Mouse (Mus musculus) kidney, postnatal 4 days (tissue): ENCODE measurements around the gene Caln1.
"Not testable (repeated sequence)": the region's sequence is repeated elsewhere in the genome, so short reads cannot be mapped to it uniquely, and the experiment has no call there.

Experiments
- DNase-seq, 2 experiments: peaks; one replicate each; pipeline ENCODE4 v3.0.0; 2021; ENCODE audit warnings: mixed read lengths in 2 of 2

The Caln1 gene

GRCm38 (mm10) chr5:130563146-130563545, 193.9 kb downstream of the Caln1 start:
- DNase-seq = peak; percentile 6 to 7

GRCm38 (mm10) chr5:130566002-130566401, 196.7 kb downstream of the Caln1 start:
- no peak for DNase-seq

GRCm38 (mm10) chr5:130577581-130577980, 208.3 kb downstream of the Caln1 start:
- DNase-seq = no peak

- no peak for DNase-seq
Observed at GRCm38 (mm10) chr5:130584042-130584441, 214.8 kb downstream of the Caln1 start.

DNA sequence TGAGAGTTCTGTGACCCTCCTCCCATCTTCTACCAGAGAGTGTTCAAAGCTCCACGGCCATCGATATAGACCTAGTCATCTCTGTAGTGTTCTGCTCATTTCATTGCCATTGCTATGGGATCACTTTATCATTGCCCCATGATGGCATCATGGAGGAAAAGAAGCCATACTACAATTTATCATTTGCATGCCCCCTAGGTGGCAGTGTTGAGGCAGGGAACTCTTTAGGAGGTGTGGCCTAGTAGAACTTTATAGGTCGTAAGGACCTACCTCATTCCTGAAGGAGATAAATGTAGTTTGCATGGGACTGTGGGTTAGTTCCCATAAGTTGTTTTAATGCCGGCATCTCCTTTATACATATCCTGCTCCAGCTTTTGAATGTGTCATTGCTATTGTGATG, 217.0 kb downstream of the Caln1 start:
- peak in 1 of 2 experiments; percentile 5 for DNase-seq

DNA sequence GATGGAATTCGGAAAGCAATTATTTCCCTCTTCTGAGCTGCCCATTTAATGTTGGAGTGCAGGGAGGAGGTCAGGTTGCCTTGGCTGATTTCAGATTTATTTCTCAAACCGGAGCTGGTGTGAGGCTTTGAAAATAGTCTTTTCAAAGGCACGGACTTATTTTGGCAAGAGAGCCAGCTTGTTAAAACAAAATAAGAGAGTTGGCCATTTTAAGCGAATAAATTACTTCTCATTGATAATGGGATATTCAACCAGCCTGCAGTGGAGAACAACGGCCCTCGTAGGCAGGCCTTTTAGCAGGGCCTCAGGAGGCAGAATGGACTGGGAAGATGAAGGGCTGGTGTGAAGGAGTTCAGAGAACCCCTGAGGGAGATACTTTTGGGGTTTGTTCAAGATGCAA, 227.3 kb downstream of the Caln1 start:
- DNase-seq = no peak

DNA sequence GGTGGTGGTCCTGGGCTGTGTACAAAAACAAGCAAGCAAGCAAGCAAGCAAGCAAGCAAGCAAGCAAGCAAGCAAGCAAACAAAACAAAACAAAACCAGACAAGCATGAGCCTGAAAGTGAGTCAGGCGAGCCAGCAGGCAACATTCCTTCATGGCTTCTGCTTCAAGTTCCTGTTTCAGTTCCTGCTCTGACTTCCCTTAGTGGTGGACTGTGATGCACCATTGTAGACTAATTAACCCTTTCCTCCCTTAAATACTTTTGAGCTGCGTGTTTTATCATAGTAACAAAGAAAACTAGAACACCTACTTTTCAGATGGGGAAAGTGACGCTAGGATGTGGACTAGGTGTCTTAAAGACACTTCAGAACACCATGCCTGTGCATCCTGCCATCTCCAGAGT, 244.4 kb downstream of the Caln1 start:
- no peak for DNase-seq

DNA sequence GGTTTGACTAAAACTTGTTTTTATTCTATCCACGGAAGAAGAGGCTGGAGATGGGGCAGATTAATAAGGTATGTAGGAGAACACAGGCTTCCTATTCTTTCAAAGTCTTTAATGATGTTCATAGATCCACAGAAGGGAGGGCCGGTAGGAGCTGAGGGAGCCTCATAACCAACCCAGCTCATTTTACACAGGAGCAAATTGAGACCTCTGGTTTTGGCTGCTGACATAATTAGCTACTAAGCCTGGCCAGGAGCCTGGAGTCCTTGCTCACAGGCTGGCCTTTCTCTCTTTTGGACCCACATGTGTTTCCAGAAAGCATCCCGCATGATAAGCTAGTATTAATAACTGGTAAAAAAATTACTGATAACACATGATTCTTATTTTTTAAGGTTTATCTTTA, 245.0 kb downstream of the Caln1 start:
- no peak for DNase-seq

- DNase-seq = no peak
Observed at GRCm38 (mm10) chr5:130620060-130620459, 250.8 kb downstream of the Caln1 start.

GRCm38 (mm10) chr5:130623206-130623605, 254.0 kb downstream of the Caln1 start:
- DNase-seq = peak; percentile 26 to 37

- no peak for DNase-seq
Observed at GRCm38 (mm10) chr5:130627800-130628199, 258.5 kb downstream of the Caln1 start.

DNA sequence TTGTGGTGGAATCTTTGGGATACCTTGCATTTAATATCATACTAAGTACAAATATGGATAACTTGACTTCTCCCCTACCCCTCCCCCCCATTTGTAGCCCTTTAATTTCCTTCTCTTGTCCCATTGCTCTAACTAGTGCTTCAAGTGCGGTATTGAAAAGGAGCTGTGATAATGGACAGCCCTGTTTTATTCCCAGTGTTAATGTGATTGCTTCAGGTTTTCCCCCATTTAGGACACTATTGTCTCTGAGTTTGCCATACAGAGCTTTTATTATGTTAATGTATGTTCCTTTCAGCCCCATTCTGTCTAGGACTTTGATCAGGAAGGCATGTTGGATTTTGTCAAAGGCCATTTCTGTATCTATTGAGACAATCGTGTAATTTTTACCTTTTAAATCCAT, 266.1 kb downstream of the Caln1 start:
- no peak for DNase-seq

- DNase-seq = no peak
Observed at GRCm38 (mm10) chr5:130641881-130642280, 272.6 kb downstream of the Caln1 start.

GRCm38 (mm10) chr5:130646126-130646525, 276.9 kb downstream of the Caln1 start:
- DNase-seq = not testable (repeated sequence)

GRCm38 (mm10) chr5:130658141-130658540, 288.9 kb downstream of the Caln1 start:
- no peak for DNase-seq

DNA sequence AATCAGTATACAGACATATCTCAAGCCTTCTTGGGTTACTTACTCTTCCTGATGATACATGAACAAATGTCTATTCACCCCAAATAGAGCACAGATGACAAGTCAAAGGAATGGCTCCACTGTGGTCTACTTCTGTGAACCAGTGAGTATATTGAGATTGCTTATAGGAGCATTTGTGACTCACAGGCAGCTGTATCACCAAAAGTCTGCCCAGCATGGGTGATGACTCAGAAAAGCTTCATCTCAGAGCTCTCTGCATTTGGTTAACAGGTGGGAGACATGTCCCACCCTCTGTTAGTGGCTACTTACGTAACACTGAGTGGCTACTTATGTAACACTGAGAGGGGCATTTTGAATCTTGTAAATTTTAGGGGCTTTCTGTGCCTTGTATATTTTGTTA, 296.8 kb downstream of the Caln1 start:
- DNase-seq = no peak

DNA sequence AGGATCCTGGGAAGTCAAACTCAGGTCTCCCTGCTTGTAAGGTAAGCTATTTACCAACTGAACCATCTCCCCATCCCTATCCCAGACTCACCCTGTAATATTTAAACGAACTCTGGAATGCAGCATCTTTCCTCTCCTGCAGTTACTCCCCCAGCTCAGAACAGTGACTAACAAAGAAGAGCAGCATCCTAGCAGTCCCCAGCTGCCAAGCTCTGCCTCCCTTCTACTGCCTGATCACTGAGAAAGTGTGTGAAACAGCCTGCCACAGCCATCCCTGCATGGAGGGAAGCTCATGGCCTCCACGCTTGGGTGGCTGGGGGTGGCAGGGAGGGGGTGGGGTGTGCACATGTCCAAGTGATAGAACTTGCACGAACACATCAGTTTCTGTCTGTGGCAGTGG, 303.3 kb downstream of the Caln1 start:
- DNase-seq = no peak

DNA sequence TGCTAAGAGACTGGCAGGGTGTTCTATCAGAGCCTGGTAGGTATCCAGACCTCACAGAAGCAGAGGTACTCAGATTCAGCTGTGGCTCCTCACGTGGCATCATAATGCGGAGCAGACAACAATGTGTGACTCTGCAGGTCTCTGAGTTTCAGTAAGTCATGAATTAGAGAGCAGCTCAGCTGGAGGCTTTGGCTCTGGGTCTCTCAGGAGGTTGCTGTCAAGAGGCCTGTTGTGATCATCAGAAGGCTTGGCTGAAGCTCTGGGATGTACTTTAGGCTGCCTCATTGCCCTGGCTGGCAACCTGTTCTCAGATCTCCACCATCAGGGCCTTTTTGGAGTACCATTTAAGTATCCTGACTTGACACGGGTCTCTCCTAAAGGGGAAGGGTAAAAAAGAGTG, 303.8 kb downstream of the Caln1 start:
- DNase-seq = no peak

DNA sequence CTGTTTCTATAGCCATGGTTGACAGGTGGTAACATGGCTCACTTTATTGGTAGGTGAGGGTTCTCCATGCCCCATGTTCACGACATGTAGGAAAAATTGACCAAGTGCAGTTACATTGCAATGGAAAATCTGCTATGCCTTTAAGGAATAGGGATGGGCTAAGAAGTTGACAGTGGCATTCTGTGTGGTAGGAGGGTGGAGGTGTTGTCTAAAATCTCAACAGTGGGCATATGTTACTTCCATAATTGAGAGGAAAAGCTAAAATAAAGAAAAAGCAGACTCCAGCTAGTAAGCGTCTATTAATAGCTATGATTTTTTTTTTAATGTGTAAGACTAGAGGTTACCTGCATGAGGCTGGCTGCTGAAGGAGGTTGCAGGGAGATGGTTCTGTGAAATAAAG, 308.6 kb downstream of the Caln1 start:
- DNase-seq = no peak

DNA sequence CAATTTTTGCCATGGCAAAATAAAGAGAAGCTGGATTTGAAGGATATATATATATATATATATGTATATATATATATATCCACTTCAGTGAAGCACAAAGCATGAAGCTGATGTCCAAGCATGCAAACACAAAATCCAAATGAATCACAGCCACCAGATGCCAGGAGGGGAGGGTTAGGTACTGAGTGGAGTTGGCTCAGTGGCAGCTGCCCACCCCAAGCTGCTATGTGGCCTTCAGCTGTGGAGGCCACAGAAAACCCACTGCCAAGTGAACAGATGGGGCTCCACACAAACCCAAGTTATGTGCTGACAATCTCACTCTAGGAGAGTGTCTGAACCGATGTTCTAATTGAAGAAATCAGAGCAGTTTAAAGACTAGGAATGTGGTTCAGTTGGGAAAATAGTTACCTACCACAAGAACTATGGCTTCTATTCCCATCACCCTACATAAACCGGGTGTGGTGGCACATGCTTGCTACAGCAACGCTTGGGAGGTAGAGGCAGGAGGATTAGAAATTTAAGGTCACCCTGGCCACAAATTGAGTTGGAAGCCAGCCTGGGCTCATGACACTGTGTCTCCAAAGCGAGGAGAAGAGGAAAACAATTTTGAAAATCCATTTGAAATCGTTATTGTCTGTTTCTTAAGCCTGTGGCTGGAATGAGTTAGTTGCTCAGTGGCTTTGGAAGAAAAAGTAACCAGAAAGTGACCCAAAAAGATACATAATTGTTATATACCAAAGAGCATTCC, 316.8 kb downstream of the Caln1 start:
- no peak for DNase-seq

DNA sequence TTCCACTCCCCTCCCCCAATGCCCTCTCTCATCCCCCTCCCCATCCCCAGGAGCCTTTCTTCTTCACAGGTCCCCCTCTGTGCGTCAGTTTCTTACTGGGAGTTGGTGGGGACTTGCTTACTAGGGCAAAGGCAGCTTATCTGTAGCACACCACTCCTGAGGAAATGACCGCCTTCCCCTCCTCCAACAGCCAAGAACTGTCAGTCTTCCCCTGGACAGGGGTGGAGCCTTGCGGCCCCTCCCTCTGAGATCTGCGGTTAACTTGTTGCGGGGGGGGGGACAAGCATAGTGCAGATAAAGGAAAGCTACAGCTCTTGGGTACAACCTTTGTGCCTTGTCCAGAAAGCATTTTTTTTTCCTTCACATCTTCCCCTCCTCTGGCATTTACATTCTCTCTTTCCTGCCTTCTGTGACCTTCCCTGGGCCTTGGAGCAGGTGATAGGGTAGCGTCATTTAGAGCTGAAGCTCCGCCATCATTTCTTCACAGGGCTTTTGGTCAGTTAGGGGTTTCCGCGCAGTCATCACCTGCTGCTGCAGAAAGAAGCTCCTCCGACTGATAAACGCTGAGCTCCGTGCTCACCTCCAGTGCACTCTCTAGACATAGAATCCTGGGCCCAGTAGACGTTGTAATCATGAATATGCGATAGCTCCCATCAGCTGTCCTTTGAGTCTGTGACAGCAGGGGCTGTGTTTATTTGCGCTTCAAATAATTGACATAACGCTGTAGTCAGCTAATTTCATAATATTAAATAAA, 319.3 kb downstream of the Caln1 start:
- no peak for DNase-seq

- DNase-seq = no peak
Observed at GRCm38 (mm10) chr5:130691349-130691748, 322.1 kb downstream of the Caln1 start.

- DNase-seq = no peak
Observed at GRCm38 (mm10) chr5:130699476-130699875, 330.2 kb downstream of the Caln1 start.

DNA sequence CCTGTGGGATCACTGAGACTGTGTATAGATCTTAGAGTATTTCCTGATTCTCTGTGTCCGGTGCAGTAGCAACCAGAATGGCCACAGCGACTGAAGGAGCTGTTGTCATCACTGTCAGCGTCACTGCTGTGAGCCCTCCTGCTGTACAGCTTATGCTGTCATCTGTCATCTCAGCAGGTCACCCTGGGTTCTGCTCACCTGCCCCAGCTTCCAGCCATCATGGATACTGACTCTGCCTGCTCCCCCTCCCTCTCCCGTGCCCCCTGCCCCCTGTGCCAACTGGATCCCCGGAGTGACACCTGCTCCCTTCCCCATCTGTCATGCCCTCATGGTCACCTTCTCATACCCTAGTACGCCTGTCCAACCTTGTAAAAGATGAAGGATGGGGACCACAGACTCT, 332.5 kb downstream of the Caln1 start:
- no peak for DNase-seq
